Mouse (Mus musculus): ENCODE results near the gene Klhl40. TPM values are rescaled to one million over a fixed set of nuclear protein-coding genes. Genes with fewer than 3 reads are reported as not detected.

Gene Klhl40
- polyA plus RNA-seq, 1 experiment: not detected

GRCm38 (mm10) chr9:121761091-121761665, 16.2 kb upstream of the Klhl40 start:
- Histone ChIP-seq H3K4me1 (ENCODE audit: control insufficient read depth, insufficient read depth, low read length) (peaks cover 3% of the 10 kb centered on the region), H3K9me3 (replicated peaks; ENCODE audit: control insufficient read depth, insufficient read depth, low read length, poor library complexity, severe bottlenecking) (no peaks in the 10 kb centered on the region), H3K9ac (ENCODE audit: low read depth, poor library complexity, severe bottlenecking) (no peak overlapping the region), H3K4me3 (ENCODE audit: low read depth, low read length) (no peak overlapping the region), H3K27ac (ENCODE audit: insufficient read depth, low read length) (no peak overlapping the region), H3K27me3 (ENCODE audit: control insufficient read depth, insufficient read depth, low read length, poor library complexity, severe bottlenecking) (no peaks in the 10 kb centered on the region), H3K36me3 (ENCODE audit: control insufficient read depth, insufficient read depth, low read length, poor library complexity, severe bottlenecking) (no peaks in the 10 kb centered on the region)
- TF ChIP-seq POLR2A (IDR thresholded peaks at IDR 0.05; ENCODE audit: insufficient read depth, low read length) (no peak), EP300 (IDR thresholded peaks at IDR 0.05; ENCODE audit: insufficient read depth, low read depth, low read length) (no peak)

DNA sequence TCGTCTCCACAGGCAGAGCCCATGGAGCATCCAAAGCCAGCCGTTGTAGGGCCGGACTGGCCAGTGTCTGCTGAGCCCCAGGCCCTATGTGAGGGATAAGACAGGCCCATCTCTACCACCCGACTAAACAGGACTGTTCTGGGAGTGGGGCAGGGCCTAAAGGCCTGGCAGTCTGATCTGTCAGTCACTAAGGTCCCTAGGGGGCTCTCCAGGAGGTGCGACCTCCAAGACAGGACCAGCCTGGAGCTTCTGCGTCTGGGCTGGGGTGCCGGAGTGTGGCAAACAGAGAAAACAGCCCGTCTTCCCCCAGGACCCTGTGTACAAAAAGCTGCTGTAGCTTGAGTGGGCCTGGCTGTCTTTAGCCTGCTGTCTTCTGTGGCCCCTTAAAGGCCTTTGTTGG, 15.6 kb upstream of the Klhl40 start:
- H3K27ac ChIP-seq (ENCODE audit: insufficient read depth, low read length): no peak overlapping the region
- H3K36me3 ChIP-seq (ENCODE audit: control insufficient read depth, insufficient read depth, low read length, poor library complexity, severe bottlenecking): no peaks in the 10 kb centered on the region

DNA sequence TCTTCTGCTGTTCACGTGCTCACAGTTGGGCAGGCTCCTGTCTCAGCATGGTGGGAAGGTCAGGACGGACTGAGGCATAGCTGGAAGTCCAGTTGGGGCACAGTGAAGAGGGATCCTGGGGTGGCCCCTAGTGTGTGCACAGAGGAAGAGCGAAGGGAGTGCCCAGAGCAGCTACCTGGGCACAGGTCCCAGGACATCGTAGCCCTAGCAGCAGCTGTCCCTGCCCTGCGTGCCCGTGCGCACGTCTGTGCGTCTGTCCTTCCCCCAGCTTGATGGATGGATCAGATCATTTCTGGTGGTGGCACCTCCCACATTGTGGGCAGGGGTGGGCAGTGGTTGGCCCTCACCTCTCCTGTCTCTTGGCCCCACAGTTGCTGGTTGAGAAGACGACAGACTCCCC, 15.2 kb upstream of the Klhl40 start:
- no peak overlapping the region for H3K9ac ChIP-seq (ENCODE audit: low read depth, poor library complexity, severe bottlenecking)
- H3K27ac ChIP-seq (ENCODE audit: insufficient read depth, low read length): no peak overlapping the region
- TF ChIP-seq EP300 (IDR thresholded peaks at IDR 0.05; ENCODE audit: insufficient read depth, low read depth, low read length) (no peak), POLR2A (IDR thresholded peaks at IDR 0.05; ENCODE audit: insufficient read depth, low read length) (no peak), CTCF (IDR thresholded peaks at IDR 0.05; ENCODE audit: low read depth, low read length) (no peak)

More for the DNA sequence above, 15.6 kb upstream of the Klhl40 start:
- TF ChIP-seq EP300 (IDR thresholded peaks at IDR 0.05; ENCODE audit: insufficient read depth, low read depth, low read length) (no peak), POLR2A (IDR thresholded peaks at IDR 0.05; ENCODE audit: insufficient read depth, low read length) (no peak), CTCF (IDR thresholded peaks at IDR 0.05; ENCODE audit: low read depth, low read length) (no peak)
- Histone ChIP-seq H3K27me3 (ENCODE audit: control insufficient read depth, insufficient read depth, low read length, poor library complexity, severe bottlenecking) (no peaks in the 10 kb centered on the region), H3K4me1 (ENCODE audit: control insufficient read depth, insufficient read depth, low read length) (peaks cover 3% of the 10 kb centered on the region), H3K9ac (ENCODE audit: low read depth, poor library complexity, severe bottlenecking) (no peak overlapping the region), H3K9me3 (replicated peaks; ENCODE audit: control insufficient read depth, insufficient read depth, low read length, poor library complexity, severe bottlenecking) (no peaks in the 10 kb centered on the region), H3K4me3 (ENCODE audit: low read depth, low read length) (no peak overlapping the region)

GRCm38 (mm10) chr9:121762761-121763160, 14.6 kb upstream of the Klhl40 start:
- H3K4me1 ChIP-seq (ENCODE audit: control insufficient read depth, insufficient read depth, low read length): peaks cover 3% of the 10 kb centered on the region
- H3K9ac ChIP-seq (ENCODE audit: low read depth, poor library complexity, severe bottlenecking): no peak overlapping the region
- no peaks in the 10 kb centered on the region for H3K9me3 ChIP-seq (replicated peaks; ENCODE audit: control insufficient read depth, insufficient read depth, low read length, poor library complexity, severe bottlenecking)
- no peaks in the 10 kb centered on the region for H3K27me3 ChIP-seq (ENCODE audit: control insufficient read depth, insufficient read depth, low read length, poor library complexity, severe bottlenecking)
- TF ChIP-seq CTCF (IDR thresholded peaks at IDR 0.05; ENCODE audit: low read depth, low read length) (no peak), EP300 (IDR thresholded peaks at IDR 0.05; ENCODE audit: insufficient read depth, low read depth, low read length) (no peak), POLR2A (IDR thresholded peaks at IDR 0.05; ENCODE audit: insufficient read depth, low read length) (no peak)
- H3K36me3 ChIP-seq (ENCODE audit: control insufficient read depth, insufficient read depth, low read length, poor library complexity, severe bottlenecking): no peaks in the 10 kb centered on the region
- H3K27ac ChIP-seq (ENCODE audit: insufficient read depth, low read length): no peak overlapping the region
- no peak overlapping the region for H3K4me3 ChIP-seq (ENCODE audit: low read depth, low read length)

More for the DNA sequence above, 15.2 kb upstream of the Klhl40 start:
- H3K36me3 ChIP-seq (ENCODE audit: control insufficient read depth, insufficient read depth, low read length, poor library complexity, severe bottlenecking): no peaks in the 10 kb centered on the region
- H3K4me1 ChIP-seq (ENCODE audit: control insufficient read depth, insufficient read depth, low read length): peaks cover 3% of the 10 kb centered on the region
- H3K9me3 ChIP-seq (replicated peaks; ENCODE audit: control insufficient read depth, insufficient read depth, low read length, poor library complexity, severe bottlenecking): no peaks in the 10 kb centered on the region
- H3K4me3 ChIP-seq (ENCODE audit: low read depth, low read length): no peak overlapping the region
- H3K27me3 ChIP-seq (ENCODE audit: control insufficient read depth, insufficient read depth, low read length, poor library complexity, severe bottlenecking): no peaks in the 10 kb centered on the region

DNA sequence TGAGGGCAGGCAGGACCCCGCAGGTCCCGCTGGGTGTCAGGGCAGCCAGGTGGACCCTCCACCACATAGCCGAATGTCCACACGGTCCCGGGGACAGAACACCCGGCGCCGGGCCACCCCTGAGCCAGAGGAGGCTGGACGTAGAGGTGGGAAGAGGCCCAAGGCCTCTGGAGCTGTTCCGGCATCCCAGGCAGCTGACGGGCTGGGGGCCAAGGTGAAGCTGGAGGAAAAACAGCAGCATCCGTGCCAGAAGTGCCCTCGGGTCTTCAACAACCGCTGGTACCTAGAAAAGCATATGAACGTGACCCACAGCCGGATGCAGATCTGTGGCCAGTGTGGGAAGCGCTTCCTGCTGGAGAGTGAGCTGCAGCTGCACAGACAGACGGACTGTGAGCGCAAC, 13.7 kb upstream of the Klhl40 start:
- Histone ChIP-seq H3K4me3 (ENCODE audit: low read depth, low read length) (no peak overlapping the region), H3K4me1 (ENCODE audit: control insufficient read depth, insufficient read depth, low read length) (peaks cover 3% of the 10 kb centered on the region), H3K9ac (ENCODE audit: low read depth, poor library complexity, severe bottlenecking) (no peak overlapping the region), H3K27me3 (ENCODE audit: control insufficient read depth, insufficient read depth, low read length, poor library complexity, severe bottlenecking) (no peaks in the 10 kb centered on the region), H3K36me3 (ENCODE audit: control insufficient read depth, insufficient read depth, low read length, poor library complexity, severe bottlenecking) (no peaks in the 10 kb centered on the region), H3K9me3 (replicated peaks; ENCODE audit: control insufficient read depth, insufficient read depth, low read length, poor library complexity, severe bottlenecking) (no peaks in the 10 kb centered on the region), H3K27ac (ENCODE audit: insufficient read depth, low read length) (no peak overlapping the region)
- TF ChIP-seq POLR2A (IDR thresholded peaks at IDR 0.05; ENCODE audit: insufficient read depth, low read length) (no peak), EP300 (IDR thresholded peaks at IDR 0.05; ENCODE audit: insufficient read depth, low read depth, low read length) (no peak)

DNA sequence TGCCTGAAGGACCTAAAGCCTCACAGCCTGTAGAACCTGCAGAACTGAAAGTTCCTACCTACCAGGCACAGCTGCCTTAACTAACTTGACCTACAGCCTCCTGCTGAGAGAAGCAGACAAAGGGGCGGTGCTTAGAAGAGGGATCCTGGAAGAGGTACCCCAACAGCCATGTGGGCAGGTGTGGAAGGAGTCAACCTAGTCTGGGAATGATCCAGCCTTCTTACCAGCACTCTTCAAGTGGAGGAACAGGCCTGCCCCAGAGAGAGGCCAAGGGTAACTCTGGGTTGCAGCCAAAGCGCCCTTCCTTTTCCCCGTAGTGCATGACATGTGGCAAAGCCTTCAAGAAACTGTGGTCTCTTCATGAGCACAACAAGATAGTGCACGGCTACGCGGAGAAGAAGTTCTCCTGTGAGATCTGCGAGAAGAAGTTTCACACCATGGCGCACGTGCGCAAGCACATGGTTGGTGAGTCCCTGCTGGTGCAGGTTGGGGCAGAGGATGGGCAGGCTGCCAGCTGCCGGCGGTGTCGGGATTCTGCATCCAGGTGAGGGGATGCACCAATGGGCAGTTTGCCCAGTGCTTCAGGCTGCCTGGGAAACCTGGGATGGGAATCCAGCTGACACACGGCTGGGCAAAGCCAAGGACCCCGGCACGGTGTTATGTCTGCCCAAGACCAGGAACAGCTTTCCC, 12.1 kb upstream of the Klhl40 start:
- Histone ChIP-seq H3K4me1 (ENCODE audit: control insufficient read depth, insufficient read depth, low read length) (peaks cover 3% of the 10 kb centered on the region), H3K36me3 (ENCODE audit: control insufficient read depth, insufficient read depth, low read length, poor library complexity, severe bottlenecking) (no peaks in the 10 kb centered on the region), H3K9ac (ENCODE audit: low read depth, poor library complexity, severe bottlenecking) (no peak overlapping the region), H3K9me3 (replicated peaks; ENCODE audit: control insufficient read depth, insufficient read depth, low read length, poor library complexity, severe bottlenecking) (no peaks in the 10 kb centered on the region), H3K27ac (ENCODE audit: insufficient read depth, low read length) (no peak overlapping the region), H3K4me3 (ENCODE audit: low read depth, low read length) (no peak overlapping the region), H3K27me3 (ENCODE audit: control insufficient read depth, insufficient read depth, low read length, poor library complexity, severe bottlenecking) (no peaks in the 10 kb centered on the region)
- TF ChIP-seq CTCF (IDR thresholded peaks at IDR 0.05; ENCODE audit: low read depth, low read length): no peak
- TF ChIP-seq POLR2A (IDR thresholded peaks at IDR 0.05; ENCODE audit: insufficient read depth, low read length): no peak
- TF ChIP-seq EP300 (IDR thresholded peaks at IDR 0.05; ENCODE audit: insufficient read depth, low read depth, low read length): no peak

Data from ES-Bruce4 (cell line).